Mouse (Mus musculus): ENCODE results near the gene Pip4p1.
"Not testable (repeated sequence)": the region's sequence is repeated elsewhere in the genome, so short reads cannot be mapped to it uniquely, and the experiment has no call there.

DNA sequence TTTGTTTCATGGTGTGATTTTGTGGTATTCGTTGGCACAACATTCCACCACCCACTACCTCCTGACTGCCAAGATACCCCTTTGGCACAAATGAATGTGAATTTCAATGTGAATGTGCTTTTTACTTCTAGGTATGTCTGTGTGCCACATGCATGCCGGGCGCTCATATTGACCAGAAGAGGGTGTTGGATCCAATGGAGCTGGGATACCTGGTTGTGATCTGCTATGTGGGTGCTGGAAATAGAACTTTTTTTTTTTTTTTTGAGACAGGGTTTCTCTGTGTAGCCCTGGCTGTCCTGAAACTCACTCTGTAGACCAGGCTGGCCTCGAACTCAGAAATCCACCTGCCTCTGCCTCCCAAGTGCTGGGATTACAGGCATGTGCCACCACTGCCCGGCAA is 42.4 kb upstream of the Pip4p1 start:
- not testable (repeated sequence) for TF ChIP-seq POLR2A (IDR thresholded peaks at IDR 0.05; ENCODE audit: low read depth, low read length); CTCF (IDR thresholded peaks at IDR 0.05; ENCODE audit: borderline replicate concordance, insufficient read depth, low read length)

Measured in embryonic fibroblast, embryonic 13.5 days (primary cell).